Mouse (Mus musculus) adrenal gland, postnatal 36 days (tissue): ENCODE measurements around the gene Dok3. TPM values are rescaled to one million over a fixed set of nuclear protein-coding genes. Genes with fewer than 3 reads are reported as not detected.

Source experiments
- DNase-seq, 2 experiments: peaks; one replicate each; pipeline ENCODE4 v3.0.0; 2021; ENCODE audit warnings: mixed read lengths in 1 of 2
- total RNA-seq, 2 experiments: library from RNA; stranded (reverse); gene quantifications; 2 replicates each; pipeline ENCODE4 v1.2.3; 2021

Gene Dok3
- total RNA-seq, 2 experiments from 2014 or later = 2.3 to 4.6 TPM

DNA sequence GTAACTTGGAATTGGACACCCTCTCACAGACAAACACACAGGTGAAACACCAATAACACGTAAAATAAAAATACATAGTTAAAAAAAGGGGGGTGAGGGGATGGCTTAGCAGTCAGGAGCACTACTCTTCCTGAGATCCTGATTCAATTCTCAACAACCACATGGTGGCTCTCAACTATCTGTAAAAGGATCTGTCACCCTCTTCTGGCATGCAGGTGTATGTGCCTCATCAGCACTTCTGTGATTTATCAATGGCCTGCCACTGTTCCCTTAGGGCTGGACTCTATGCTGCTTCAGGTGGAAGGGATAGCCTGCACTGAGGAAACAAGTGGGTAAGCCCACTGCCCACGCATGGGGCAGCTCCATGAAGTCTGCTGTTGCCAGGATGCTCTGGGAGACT is 11.8 kb upstream of the Dok3 start:
- no peak for DNase-seq

DNA sequence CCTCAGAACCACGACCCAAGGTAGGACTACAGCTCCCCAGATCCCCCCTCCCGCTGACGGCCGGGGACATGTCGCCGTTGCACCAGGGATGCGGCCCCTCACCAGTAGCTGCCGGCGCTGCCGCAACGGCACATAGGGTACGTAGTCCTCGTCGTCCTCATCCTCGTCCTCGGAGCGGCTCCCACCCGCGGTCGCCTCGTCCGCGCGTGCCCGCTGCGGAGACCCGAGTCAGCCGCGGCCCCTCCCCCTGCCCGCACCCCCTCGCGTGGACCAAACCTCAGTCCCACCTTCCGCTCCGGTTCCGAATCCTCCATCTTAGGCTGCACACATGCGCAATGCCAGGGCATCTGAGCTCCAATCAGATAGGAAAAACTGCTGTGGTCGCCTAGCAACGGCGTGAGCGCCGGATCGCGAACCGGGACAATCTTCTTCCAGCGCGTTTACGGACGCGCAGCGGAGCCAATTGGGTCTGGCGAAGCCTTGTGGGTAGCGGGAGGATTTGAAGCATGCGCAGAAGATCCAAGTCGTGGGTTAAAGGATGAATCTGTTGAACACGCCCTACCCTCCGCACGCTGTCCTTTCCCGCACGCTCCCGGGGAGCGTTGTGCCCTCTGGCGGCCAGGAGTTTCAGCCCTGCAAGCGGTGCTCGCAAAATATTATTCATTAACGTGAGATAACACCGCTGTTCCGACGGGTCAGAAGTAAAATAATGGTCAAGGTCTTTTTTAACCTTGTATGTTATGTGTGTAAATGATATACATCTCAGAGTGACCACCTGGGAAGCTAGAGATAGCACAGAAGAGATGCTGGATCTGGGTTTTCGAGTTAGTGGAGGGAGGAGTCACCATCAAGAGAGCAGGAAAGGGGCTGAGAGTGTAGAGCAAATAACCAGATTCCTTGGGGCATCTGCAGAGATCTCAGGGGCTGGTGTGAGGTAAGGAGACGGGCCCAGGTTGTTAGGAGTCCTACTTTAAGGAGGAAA is 7.4 kb upstream of the Dok3 start, which contains the start of gene Ddx41:
Gene Ddx41, minus strand, starts transcription at position 465 of the 982 bp plus-strand sequence.
- peak; percentile 95 to 97 for DNase-seq

DNA sequence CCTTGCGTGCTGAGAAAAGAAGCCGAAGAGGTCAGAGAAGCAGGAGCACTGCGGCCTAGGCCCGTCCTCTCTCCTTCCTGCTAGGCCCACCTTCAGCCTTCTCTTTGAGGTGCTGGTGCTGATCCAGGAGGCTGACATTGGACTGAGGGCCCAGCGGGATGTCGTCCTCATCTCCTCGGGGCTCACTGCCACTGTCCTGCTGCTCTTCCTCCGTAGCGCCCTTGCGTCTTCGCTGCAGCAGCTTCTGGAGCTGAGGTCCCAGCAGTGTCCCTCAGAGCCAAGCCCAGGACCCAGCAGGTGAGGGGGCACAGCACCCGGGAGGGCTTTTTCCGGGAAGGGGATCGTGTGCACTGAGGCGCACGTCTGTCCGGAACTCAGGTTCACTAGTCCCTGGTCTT is 6.7 kb upstream of the Dok3 start:
- DNase-seq = no peak

DNA sequence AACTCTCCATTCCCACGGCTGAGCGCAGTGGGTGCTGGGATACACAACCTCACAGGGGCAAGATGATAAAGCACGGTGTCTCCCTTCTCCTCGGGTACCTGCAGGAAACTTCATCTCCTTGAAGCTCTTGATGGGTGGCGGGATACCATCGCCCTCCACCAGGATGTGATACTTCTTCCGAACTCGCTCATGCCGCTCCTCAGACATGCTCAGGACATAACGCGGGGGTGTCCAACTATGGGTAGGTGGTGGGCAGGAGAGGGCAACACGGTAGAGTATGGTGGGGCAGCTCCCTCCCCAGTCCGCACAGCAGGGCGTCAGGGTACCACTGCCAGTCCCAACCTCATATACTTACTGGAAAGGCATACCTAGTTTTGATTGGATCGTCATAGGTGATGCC is 6.1 kb upstream of the Dok3 start:
- DNase-seq = no peak

DNA sequence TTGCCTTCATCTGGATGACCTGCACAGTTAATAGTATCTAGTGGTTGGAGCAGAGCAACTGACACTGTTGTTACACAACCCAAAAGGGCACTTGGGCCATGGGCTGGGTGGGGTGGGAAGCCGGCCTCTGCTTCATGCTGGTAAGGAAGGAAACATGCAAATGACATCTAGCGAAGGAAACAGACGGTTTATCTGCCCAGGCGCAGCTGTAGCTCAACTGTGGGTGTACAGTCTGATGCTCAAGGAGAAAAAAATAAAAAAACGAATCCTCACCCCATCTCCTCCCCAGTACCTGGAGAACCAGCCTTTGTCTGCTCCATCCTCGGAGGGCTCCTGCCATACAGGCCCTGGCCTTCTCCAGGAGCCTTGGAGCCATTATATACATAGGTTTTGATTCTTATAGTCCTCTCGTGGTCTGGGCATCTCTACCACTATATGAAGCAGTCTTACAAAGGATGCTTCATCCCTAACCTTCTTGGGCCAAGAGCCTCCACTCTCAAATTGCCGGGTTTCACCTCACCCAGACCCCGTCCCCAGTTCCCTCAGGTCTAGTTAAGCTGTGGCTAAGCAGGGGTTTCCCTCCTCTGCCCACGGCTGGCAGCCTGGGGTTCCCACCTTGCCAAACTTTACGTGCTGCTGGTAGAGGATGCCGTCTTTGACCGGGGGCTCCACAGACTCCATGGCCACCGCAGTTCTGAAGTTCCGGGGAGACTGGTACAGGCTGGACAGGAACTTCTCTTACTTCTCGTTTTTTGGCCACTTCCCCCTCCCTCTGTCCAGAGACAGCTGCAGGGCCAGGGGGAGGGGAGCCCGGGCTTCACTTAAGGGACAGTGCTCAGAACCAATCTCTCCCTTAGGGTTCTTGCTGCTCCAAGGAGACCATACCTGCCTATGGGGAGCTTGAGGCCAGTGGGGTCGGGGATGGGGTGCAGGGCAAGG is 993 bp downstream of the Dok3 start:
- no peak for DNase-seq

DNA sequence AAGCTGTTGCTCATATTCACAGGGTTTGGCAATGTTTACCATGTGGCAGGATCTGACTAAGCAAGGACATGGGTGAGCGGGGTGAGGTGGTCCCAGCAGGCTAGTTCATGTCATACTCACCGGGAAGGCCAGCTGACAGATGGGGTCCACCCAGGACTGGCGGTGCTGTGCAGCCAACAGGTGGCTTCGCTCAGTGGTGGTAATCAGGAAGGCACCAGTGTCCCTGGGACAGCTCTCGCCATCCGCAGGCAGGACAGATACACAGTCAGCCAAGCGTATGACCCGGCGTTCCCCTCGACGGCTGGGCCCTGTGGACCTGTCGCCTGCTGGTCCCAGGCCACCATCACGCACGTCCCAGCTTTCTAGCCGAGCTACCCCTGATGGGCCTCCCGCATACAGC is 1.9 kb downstream of the Dok3 start:
- no peak for DNase-seq

DNA sequence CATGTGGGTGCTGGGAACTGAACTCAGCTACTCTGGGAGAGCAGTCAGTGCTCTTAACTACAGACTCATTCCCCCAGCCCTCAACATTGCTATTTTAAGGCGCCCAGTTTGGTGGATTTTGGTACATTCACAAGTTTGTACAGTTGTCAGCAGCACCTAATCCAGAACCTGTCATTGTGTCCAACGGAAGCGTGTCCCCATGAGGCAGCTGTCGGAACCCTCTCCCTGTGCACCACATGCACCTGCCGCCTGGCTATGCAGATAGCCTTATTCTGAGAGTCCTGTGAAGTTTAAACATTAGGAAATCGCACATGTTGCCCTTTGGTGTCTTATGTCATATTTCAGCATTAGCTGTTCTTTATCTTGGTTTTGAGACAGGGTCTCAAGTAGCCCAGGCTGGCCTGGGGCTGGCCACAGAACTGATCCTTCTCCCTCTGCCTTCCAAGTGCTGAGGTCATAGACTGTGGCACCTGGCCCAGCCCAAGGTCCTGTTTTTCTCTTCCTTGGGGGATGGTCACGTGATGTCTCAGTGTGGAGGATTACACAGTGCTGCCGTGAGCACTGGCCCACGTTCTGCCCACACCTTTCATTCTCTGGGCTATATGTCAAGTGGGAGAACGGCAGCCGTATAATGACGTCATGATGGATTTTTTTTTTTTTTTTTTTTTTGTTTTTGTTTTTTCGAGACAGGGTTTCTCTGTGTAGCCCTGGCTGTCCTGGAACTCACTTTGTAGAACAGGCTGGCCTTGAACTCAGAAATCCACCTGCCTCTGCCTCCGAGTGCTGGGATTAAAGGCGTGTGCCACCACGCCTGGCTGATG is 3.2 kb downstream of the Dok3 start:
- DNase-seq = no peak

DNA sequence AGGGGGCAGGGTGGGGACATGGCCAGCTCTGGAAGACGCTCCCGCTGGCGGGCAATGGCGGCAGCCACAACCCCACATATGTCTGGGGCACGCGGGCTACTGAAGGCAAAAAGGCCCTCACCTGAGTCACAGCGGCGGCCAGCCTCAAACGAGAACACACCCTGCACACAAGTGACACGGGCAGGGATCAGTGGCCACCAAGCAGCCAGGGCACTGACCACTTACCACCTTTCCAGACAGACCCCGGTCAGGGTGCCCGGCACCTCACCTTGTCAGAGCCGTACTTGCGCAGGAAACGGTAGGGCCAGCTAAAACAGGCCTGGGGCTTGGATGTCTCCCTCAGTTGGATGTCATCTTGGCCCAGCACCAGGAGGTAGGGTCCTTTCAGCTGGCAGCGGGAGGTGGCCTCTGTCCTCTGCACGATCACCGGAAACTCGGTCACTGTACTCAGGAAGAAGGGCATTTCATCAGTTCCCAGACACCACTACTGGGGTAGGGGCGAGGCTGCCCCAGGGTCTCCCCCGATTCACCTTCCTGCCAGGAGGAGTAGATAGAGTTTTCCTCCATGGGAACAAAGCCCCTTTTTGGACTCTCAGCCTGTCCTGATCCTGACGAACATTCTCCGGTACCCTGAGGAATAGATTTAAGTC is 5.0 kb downstream of the Dok3 start:
- no peak for DNase-seq

DNA sequence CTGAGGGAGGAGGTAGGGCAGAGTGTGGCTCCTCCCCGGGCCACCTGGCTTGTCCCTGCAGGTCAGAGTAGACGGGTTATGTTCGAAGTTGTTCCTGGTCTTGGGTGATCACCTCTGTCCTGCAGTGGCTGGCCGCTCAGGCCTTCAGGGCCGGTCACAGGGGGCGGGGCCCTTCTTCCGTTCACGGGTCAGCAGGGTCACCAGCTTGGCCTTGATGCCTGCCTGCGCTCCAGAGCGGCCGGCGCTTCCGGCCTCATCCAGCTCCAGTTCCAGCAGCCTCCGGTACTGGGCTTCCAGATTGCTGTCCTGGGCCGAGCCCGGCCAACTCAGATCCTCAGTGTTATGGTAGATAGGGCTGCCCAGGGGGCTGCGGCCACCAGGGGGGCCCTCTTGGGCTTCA is 5.8 kb downstream of the Dok3 start:
- DNase-seq = peak; percentile 65 to 80

DNA sequence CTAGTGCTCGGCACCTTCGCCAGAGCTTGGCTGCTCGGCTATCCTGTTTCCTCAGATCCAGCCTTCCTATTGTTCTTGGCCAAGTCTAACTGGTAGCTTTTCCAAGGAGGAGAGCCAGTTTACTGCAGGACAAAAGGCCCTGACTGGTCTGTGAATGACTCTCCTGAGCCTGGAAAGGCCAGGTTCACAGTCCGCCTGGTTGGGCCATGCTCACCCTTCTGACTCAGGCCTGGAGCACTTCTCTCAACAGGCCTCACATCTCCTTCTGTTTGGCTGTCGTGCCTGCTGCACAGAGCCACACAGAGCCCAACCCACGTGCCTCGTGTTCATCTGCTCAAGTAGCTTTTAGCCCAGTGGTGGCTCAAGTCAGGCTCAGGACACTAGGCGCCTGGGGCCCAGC is 6.4 kb downstream of the Dok3 start:
- DNase-seq = no peak

DNA sequence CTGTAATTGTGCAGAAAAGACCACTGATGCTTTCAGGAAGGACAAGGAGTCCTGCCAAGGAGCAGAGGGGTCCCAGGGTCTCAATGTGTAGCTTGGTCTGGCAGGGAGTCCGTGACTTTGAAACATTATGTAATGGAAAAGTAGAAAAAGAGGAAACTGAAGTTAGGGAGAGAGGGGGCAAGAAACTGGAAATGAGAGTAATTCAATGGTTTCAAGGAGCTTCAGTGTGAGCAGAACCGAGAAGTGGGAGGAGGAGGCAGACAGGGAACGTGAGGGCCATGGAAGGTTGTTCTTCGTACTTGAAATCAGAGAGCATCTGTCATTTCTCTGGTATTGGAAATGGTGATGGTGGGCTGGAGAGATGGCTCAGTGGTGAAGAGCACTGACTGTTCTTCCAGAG is 9.5 kb downstream of the Dok3 start:
- DNase-seq = no peak

DNA sequence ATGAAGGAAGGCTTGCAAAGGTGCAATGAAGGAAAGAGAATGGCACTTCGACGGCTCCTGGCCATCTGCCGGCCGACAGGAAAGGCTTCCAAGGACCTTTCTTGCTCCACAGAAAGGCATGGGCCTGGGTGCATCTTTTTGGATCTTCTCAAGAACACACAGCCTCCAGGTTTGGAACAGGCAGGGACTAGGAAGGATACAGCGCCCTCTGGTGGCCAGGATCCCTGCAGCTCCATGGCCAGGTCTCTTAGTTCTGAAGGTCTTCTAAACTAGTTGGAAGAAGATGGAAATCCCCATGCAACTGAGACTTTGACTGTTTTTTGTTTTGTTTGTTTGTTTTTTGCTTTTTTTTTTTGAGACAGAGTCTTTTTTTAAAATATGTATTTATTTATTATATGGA is 12.1 kb downstream of the Dok3 start:
- DNase-seq = peak; percentile 91 to 93

DNA sequence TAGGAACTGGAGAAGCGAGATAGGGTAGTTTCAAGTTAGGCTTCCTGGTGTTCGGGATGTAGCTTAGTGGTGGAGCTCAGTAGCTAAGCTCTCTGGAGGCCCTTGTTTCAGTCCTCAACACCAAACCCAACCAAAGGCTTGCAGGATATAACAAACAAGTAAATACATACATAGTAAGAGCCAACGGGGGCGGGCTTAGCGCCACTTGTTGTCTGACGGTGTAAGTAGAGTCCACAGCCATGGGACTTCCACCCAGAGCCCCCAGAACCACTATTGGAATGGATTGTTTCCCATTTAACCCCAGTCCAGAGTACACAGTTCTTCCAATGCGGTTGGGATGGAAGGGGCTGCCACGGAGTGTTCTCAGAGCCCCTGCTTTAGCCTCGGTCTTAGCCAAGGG is 15.3 kb downstream of the Dok3 start:
- DNase-seq = no peak

DNA sequence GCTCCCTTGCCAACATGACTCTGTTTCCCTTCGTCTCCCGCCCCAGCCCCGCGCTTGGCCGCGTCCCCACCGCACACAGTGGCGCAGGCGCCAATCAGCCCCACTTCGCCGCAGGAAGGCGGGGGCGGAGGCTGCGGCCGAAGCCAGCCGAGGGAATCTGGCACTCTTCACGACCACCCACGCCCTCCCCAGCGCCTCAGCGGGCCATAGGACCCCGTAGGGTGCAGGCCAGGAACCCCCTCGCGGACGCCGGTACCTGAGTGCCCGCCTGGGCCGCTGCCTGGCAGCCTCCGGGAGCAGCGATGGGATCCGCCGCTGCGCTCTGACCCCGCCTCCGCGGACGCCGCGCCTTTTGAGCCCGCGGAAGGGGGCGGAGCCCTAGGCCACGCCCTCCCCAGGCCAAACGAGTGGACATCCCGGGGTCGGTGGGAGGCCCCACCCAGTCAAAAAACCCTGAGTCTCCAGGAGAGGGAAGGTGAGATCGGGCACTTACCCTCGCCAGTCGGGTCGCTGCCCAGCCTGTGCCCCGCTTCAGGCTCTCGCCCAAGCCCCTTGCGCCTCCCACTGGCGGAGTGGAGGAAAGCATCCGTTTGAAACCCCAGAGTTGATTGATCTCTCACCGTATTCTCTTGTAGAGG is 15.9 kb downstream of the Dok3 start, which contains the start of gene Pdlim7:
Gene Pdlim7, minus strand, starts transcription at position 566 of the 638 bp plus-strand sequence.
- peak; percentile 91 to 94 for DNase-seq

DNA sequence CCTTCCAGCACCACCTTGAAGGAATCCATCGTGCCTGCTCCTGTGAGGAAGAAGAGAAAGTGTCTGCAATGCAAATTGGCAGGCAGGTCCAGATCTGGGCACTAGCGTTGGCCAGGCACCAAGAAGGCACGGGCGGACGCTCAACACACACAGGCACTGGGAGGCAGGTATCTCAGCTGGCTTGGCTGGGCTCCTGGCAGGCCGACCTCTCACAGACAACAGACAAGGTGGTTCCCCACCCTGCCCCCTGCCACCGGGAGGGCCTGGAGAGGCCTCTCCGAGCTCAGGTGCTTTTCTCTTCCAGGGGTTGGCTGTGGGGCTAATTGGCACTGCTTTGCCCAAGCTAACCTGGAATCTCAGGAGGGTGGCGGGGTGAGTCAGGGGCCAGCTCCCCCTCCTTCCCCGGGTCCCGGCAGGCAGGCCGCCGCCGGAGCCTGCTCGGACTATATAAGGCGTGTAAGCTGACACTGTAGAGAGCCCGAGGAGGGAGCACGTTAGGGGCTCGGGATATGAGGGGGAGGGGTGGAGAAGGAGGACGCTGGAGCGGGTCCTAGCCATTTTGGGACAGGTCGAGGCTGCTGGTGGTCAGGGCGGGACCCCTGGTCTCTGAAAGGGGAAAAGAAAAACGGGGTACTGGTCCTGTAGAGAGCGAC is 16.6 kb downstream of the Dok3 start:
- peak; percentile 49 to 62 for DNase-seq

DNA sequence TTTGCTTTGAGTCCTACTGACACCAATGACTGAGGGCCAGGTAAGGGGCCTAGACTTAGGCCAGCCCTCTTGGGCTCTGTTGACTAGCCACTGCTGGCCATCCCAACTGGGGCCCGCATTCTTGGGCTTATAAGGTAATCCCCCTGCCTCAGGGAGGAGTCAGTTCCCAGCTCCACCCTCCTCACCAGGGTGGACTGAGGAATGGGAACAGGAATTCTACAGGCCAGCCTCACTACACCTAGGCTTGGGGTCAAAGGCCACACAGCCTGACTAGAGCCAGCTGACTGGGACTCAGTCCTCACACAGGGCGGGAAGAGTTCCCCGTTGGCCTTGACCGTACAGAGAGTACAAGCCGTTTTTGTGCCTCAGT is 17.6 kb downstream of the Dok3 start:
- no peak for DNase-seq

DNA sequence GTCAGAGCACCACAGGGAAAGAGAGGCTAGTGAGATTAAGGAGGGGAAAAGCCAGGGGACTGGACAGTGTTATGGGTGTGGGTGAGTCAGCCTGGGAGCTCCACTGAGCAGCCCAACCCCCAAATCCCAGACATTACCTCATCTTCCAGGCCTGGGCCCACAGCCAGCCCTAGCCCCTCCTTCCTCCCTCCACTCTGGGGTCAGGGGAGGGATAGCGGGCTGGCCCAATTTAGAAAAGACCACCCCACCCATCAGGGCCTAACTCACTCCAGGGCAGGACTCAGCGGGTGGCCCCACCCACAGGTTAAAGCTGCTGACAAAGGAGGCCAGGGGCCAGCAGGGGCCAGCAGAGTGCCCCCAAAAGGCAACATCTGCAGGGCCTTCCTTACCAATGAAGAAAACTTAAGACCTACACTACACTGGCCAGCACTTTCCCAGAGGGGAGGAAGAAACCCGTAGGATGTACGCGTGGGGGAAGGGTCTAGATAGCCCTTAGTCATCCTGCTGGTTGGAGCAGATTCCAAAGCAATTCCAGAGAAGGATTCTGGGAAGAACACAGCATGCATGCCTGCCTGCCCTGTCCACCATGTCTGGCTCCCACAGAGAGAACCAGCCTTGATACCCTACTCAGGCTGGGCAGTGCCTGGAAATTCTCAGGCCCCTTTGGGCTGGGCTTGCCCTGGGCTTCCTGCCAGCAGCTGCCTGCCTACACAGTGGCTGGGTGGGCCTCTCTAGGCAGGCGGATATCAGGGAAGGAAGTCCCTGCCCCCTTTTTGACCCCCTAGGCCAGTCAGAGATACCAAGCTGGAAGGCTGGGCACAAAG is 18.2 kb downstream of the Dok3 start:
- DNase-seq = peak; percentile 69 to 84

DNA sequence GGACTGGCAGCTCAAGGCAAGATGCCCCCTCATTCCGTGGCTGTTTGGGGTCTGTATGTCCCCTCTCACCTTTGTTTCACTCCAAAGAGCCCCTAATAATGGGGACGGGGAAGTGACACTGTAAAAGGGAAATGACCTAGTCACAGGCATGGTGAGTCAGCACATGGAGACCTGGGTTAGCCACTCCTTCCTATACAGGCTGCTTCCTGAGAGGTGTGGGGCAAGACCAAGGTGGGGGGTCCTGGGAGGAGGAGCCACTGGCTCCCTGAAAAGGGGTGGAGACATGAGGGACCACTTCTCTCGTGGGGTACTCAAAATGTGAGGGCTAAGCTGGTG is 18.8 kb downstream of the Dok3 start:
- DNase-seq = no peak

DNA sequence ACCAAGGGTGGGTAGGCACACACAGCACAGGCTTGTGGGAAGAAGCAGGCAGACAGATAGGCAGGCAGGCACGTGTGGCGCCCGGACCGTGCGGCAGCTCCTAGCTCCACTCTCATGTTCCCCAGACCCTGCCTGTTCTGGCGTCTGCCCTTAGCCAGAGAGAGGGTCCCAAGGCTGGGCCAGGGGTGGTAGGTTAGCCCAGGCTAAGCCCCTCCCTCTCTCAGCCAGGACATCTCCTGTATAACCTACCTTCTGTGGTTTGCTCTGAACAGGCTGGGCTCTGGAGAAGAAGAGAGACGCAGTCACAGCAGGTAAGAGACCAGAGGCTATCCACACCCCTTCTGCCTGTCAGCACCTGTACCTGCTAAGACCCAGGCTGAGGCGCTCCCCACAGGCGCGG is 20.6 kb downstream of the Dok3 start:
- DNase-seq = no peak

DNA sequence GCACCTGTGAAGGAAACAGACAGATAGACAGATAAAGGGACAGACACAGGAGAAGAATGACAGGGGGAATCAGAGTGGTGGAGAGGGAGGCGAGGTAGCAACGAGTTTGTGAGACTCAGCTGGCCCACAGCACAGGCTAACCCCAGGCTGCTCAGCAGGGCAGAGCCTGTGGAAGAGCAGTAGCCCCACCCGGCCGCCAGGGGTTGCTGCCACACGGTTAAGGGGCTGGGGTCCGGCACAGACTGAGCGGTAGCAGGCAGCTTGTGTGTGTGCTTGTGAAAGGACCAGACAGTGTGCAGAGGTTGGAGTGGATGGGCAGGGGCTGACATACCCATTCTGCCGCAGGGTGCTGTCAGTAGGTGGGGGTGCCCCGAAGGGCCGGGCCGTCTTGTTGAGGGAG is 21.2 kb downstream of the Dok3 start:
- DNase-seq = no peak
